Mouse (Mus musculus) right cerebral cortex, postnatal 4 days (tissue): Measurements from ENCODE around the gene Ryk.

ENCODE experiments used
- DNase-seq: peaks from one replicate; pipeline ENCODE4 v3.0.0-alpha.2; 2022

Gene Ryk

GRCm38 (mm10) chr9:102834742-102835591 lies at the start of gene Ryk:
Gene Ryk, plus strand, starts transcription at chr9:102834917.
- peak; percentile 77 for DNase-seq

GRCm38 (mm10) chr9:102789491-102789890 lies 45.2 kb upstream of the Ryk start:
- no peak for DNase-seq

GRCm38 (mm10) chr9:102791845-102792244 lies 42.9 kb upstream of the Ryk start:
- DNase-seq: no peak

- no peak for DNase-seq
These were observed 41.9 kb upstream of the Ryk start for GRCm38 (mm10) chr9:102792836-102793235.

- DNase-seq: no peak
These were observed 41.4 kb upstream of the Ryk start for GRCm38 (mm10) chr9:102793286-102793809.

- DNase-seq: no peak
These were observed 36.3 kb upstream of the Ryk start for GRCm38 (mm10) chr9:102798406-102798805.

GRCm38 (mm10) chr9:102806056-102806573 lies 28.6 kb upstream of the Ryk start:
- DNase-seq: no peak

- DNase-seq: no peak
These were observed 23.5 kb upstream of the Ryk start for GRCm38 (mm10) chr9:102811192-102811591.

- no peak for DNase-seq
These were observed 16.5 kb upstream of the Ryk start for GRCm38 (mm10) chr9:102818228-102818627.

GRCm38 (mm10) chr9:102828604-102829003 lies 6.1 kb upstream of the Ryk start:
- no peak for DNase-seq

GRCm38 (mm10) chr9:102831541-102831940 lies 3.2 kb upstream of the Ryk start:
- DNase-seq: no peak

GRCm38 (mm10) chr9:102834414-102834741 lies 339 bp upstream of the Ryk start:
- no peak for DNase-seq

GRCm38 (mm10) chr9:102836279-102836678 lies 1.6 kb downstream of the Ryk start:
- no peak for DNase-seq

- no peak for DNase-seq
These were observed 6.4 kb downstream of the Ryk start for GRCm38 (mm10) chr9:102840792-102841778.

- no peak for DNase-seq
These were observed 7.1 kb downstream of the Ryk start for GRCm38 (mm10) chr9:102841832-102842231.

- DNase-seq: no peak
These were observed 7.8 kb downstream of the Ryk start for GRCm38 (mm10) chr9:102842498-102842897.

GRCm38 (mm10) chr9:102843577-102843976 lies 8.9 kb downstream of the Ryk start:
- no peak for DNase-seq

- DNase-seq: no peak
These were observed 11.1 kb downstream of the Ryk start for GRCm38 (mm10) chr9:102845851-102846250.

GRCm38 (mm10) chr9:102846348-102846747 lies 11.6 kb downstream of the Ryk start:
- DNase-seq: no peak

- DNase-seq: no peak
These were observed 17.6 kb downstream of the Ryk start for GRCm38 (mm10) chr9:102852076-102853022.

GRCm38 (mm10) chr9:102857856-102858255 lies 23.1 kb downstream of the Ryk start:
- DNase-seq: no peak

- DNase-seq: no peak
These were observed 23.6 kb downstream of the Ryk start for GRCm38 (mm10) chr9:102858283-102858682.
